Mouse (Mus musculus) c-Kit-positive CD71-positive TER-119-positive erythroid progenitor cells, embryonic 14.5 days (primary cell): ENCODE results near the gene Sertm1.

Source experiments
- DNase-seq: peaks from one replicate; pipeline ENCODE4 v3.0.0-alpha.2; 2013; ENCODE audit warnings: low spot score

Sertm1 gene

GRCm38 (mm10) chr3:54915643-54916071 is at the start of gene Sertm1:
Gene Sertm1 (minus strand): TSS chr3:54915887.
- DNase-seq = no peak

- DNase-seq = no peak
Measured at GRCm38 (mm10) chr3:54964948-54965506, 49.3 kb upstream of the Sertm1 start.

- no peak for DNase-seq
Measured at GRCm38 (mm10) chr3:54943067-54943810, 27.6 kb upstream of the Sertm1 start.

- no peak for DNase-seq
Measured at GRCm38 (mm10) chr3:54934535-54934934, 18.8 kb upstream of the Sertm1 start.

- no peak for DNase-seq
Measured at GRCm38 (mm10) chr3:54932599-54932998, 16.9 kb upstream of the Sertm1 start.

GRCm38 (mm10) chr3:54920425-54920824 is 4.7 kb upstream of the Sertm1 start:
- no peak for DNase-seq

- DNase-seq = no peak
Measured at GRCm38 (mm10) chr3:54914845-54915642, 643 bp downstream of the Sertm1 start.

GRCm38 (mm10) chr3:54908878-54909277 is 6.8 kb downstream of the Sertm1 start:
- DNase-seq = no peak

GRCm38 (mm10) chr3:54897974-54898373 is 17.7 kb downstream of the Sertm1 start:
- no peak for DNase-seq

GRCm38 (mm10) chr3:54894891-54895290 is 20.8 kb downstream of the Sertm1 start:
- DNase-seq = no peak

- no peak for DNase-seq
Measured at GRCm38 (mm10) chr3:54892218-54892617, 23.5 kb downstream of the Sertm1 start.

- no peak for DNase-seq
Measured at GRCm38 (mm10) chr3:54886501-54886900, 29.2 kb downstream of the Sertm1 start.
